Mouse (Mus musculus) heart, postnatal 0 days (tissue): Measurements from ENCODE around the gene Rnps1.

Experiments
- CTCF ChIP-seq: IDR thresholded peaks from 2 replicates; pipeline ENCODE4 v1.5.1; 2016; ENCODE audit warnings: antibody characterized with exemption, control low read depth, low read depth
- EP300 ChIP-seq: IDR thresholded peaks from 2 replicates; pipeline ENCODE4 v1.6.1; 2016; ENCODE audit warnings: antibody characterized with exemption, low read depth

- TF ChIP-seq CTCF (no peak), EP300 (no peak)
These were observed 60.2 kb downstream of the Rnps1 start for GRCm38 (mm10) chr17:24474557-24474956.
